Mouse (Mus musculus) forebrain, embryonic 13.5 days (tissue): ENCODE data around the gene Nptn. TPM values are rescaled to one million over a fixed set of nuclear protein-coding genes. Genes with fewer than 3 reads are reported as not detected.
"Not testable (repeated sequence)": the region's sequence is repeated elsewhere in the genome, so short reads cannot be mapped to it uniquely, and the experiment has no call there.

Experiments
- ATAC-seq: fragments of 200-750 bp; cut with Nextera tagmentation; 2 replicates; pipeline ENCODE4 v1.8.0; 2017
- H3K27ac ChIP-seq: fragments of 300-500 bp; sonication (generic); 2 replicates; pipeline ENCODE4 v1.5.1; 2015; ENCODE audit warnings: inconsistent platforms, mild to moderate bottlenecking, moderate library complexity
- H3K27me3 ChIP-seq: fragments of 300-500 bp; sonication (generic); 2 replicates; pipeline ENCODE4 v1.6.1; 2015; ENCODE audit warnings: mild to moderate bottlenecking, inconsistent platforms
- H3K36me3 ChIP-seq: fragments of 300-500 bp; sonication (generic); 2 replicates; pipeline ENCODE4 v1.6.1; 2015; ENCODE audit warnings: mild to moderate bottlenecking, inconsistent platforms; ENCODE audit not compliant: poor library complexity, severe bottlenecking
- H3K4me1 ChIP-seq: fragments of 300-500 bp; sonication (generic); 2 replicates; pipeline ENCODE4 v1.6.1; 2015; ENCODE audit warnings: inconsistent platforms
- H3K4me2 ChIP-seq: fragments of 300-500 bp; sonication (generic); 2 replicates; pipeline ENCODE4 v1.6.1; 2015; ENCODE audit warnings: inconsistent platforms, mild to moderate bottlenecking, moderate library complexity
- H3K4me3 ChIP-seq: fragments of 300-500 bp; sonication (generic); 2 replicates; pipeline ENCODE4 v1.5.1; 2015; ENCODE audit warnings: mild to moderate bottlenecking, inconsistent platforms
- H3K9ac ChIP-seq: fragments of 300-500 bp; sonication (generic); 2 replicates; pipeline ENCODE4 v1.6.1; 2015; ENCODE audit warnings: mild to moderate bottlenecking, inconsistent platforms
- H3K9me3 ChIP-seq: fragments of 300-500 bp; sonication (generic); replicated peaks from 2 replicates; pipeline ENCODE4 v1.6.1; 2016; ENCODE audit warnings: inconsistent platforms
- WGBS: fragments of 180-500 bp; shearing (Covaris S2); methylation state at CpG from one replicate; pipeline ENCODE4 v1.1.7; 2015; 5-methylcytosine and 5-hydroxymethylcytosine counted together
- polyA plus RNA-seq: library from polyadenylated mRNA; unstranded; fragments of >200 nt; fragmentation: Nextera tagmentation; extraction: Ambion mirVana; gene quantifications from 2 replicates; pipeline ENCODE4 v1.2.1, GENCODE M21; 2015

Nptn gene
- polyA plus RNA-seq, 1 experiment from 2014 or later: 79.8 TPM

DNA sequence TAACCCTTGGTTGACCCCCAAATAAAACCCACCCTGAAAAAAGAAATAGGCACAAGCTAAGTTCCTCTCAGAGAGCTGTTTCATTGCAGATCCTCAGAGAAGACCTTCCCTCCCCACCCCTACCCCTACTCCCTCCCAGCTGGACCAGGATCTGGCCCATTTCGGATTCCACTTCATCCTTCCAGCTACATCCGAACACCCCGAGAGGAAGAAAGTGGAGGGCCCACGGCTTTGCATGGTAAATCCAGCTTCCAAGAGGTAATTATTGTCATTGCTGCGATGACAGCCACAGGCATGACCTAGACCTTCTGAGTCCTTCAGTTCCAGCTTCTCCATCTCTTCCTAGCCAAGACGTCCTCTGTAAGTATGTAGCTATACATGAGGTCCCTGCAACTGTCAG, 31.1 kb upstream of the Nptn start:
- Histone ChIP-seq H3K9ac (no peak overlapping the region), H3K4me2 (no peak overlapping the region), H3K27ac (no peak overlapping the region), H3K27me3 (no peaks in the 10 kb centered on the region), H3K4me3 (no peak overlapping the region), H3K9me3 (no peaks in the 10 kb centered on the region), H3K4me1 (peaks cover 49% of the 10 kb centered on the region), H3K36me3 (no peaks in the 10 kb centered on the region)
- no peak for ATAC-seq
- WGBS: 91% methylated on average over 6 of the region's 6 CpGs

DNA sequence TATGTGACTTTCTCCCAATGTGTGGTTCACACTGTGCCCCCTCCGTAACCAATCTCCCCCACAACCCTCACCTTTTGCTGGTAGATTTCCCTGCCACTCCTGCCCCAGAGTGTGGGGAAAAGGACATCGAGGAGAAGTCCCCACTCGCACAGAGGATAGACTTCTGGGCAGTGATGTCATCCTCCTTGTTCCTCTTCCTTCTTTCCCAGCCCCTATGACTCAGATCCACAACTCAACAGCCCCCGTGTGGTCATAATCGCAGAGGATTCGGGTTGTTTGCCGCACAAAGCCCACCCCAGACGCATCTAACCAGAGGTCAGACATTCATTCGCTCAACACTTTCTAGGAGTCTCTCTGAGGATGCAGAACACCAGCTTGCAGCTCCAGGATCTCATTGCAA, 30.0 kb upstream of the Nptn start:
- 86% methylated on average over 9 of the region's 9 CpGs for WGBS
- H3K27me3 ChIP-seq: no peaks in the 10 kb centered on the region

DNA sequence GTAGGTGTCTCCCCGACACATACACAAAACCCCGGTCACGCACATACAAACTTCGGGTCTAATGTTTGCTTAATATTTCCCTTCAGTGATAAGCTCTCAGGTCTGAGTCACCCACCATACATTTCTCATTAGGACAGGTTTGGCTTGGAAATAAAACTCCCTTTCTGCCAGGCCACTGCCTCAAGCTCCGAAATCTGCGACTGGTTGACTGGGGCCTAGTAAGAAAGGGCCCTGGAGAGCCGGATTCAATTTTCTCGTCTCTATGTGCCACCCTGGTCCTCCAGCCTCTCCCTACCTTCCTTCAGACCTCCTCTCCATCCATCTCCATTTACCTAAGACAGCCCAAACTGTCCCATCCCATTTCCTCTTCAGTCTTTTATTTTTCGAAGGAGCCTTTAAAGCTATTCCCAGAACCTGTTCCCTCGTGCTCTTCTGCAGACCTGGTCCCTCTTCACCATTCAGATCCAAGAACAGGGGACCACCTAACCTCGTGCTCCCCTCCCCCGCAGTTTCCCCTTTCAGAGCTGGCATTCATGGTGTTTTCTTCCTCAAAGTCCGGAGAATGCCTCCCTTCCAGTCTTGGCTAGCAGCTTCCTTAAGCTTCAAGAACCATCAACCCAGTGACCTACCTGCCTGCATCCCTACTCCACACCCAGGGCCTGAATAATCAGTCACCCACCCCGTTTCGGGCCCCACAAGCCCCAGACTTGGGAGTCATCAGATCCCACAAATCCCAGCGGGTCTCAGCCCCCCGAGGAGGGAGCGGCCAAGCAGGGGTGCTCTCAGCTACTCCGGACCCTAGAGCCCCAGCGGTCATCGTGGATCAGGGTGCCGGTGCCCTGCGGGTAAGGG, 27.8 kb upstream of the Nptn start:
- H3K36me3 ChIP-seq: no peaks in the 10 kb centered on the region
- peak overlapping the region; percentile 99 for H3K9ac ChIP-seq
- ATAC-seq: peak; percentile 71
- H3K4me3 ChIP-seq: peak overlapping the region; percentile 89
- H3K27me3 ChIP-seq: no peaks in the 10 kb centered on the region
- peak overlapping the region; percentile 82 for H3K4me2 ChIP-seq
- H3K9me3 ChIP-seq: no peaks in the 10 kb centered on the region
- H3K27ac ChIP-seq: peak overlapping the region; percentile 96
- peaks cover 35% of the 10 kb centered on the region for H3K4me1 ChIP-seq
- 14% methylated on average over 23 of the region's 23 CpGs for WGBS

More for the DNA sequence above, 30.0 kb upstream of the Nptn start:
- no peak overlapping the region; the same call in 1 of the 2 replicates for H3K4me2 ChIP-seq
- H3K27ac ChIP-seq: no peak overlapping the region
- H3K36me3 ChIP-seq: no peaks in the 10 kb centered on the region
- peaks cover 43% of the 10 kb centered on the region for H3K4me1 ChIP-seq
- H3K4me3 ChIP-seq: no peak overlapping the region
- no peaks in the 10 kb centered on the region for H3K9me3 ChIP-seq
- no peak for ATAC-seq
- H3K9ac ChIP-seq: no peak overlapping the region

DNA sequence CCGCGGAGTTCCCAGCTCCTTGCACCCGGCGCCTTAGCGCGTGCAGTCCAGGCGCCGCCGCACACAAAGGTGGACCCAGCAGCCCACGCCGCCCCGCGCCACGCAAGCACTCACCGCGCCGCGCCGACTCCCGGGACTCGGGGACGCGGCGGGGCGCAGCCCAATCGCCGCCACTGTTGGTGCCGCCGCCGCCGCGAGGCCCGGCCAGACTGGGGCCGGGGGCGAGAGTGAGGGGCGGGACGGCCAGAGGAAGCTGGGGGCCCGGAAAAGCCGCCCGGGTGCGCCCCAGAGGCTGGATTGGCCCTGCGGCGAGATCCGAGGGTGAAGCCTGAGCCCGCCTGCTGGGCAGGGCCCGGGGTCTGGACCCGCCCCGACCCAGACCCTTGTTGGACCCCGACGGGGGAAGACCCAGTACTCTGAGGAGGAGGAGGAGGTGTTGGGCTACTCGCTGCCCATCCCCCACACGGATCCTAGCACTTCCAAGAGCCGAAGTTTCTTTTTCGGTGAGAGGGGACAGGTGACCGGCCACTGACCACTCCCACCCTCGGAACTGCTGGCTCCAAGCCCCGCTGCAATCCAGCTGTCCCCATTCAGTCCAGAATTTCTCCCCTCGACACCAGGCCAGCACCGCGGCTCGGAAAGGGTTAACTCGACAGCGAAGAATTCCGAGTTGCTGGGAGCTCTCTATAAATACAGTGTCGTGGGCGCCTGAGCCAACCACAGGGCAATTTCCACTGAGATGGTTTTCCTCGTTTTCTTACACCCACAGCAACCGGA, 26.9 kb upstream of the Nptn start, which contains the start of gene Cd276:
Gene Cd276, minus strand, starts transcription at position 530 of the 777 bp plus-strand sequence.
- 0% methylated on average over 51 of the region's 68 CpGs for WGBS
- H3K27ac ChIP-seq: peak within 1 kb of the TSS; percentile 96

DNA sequence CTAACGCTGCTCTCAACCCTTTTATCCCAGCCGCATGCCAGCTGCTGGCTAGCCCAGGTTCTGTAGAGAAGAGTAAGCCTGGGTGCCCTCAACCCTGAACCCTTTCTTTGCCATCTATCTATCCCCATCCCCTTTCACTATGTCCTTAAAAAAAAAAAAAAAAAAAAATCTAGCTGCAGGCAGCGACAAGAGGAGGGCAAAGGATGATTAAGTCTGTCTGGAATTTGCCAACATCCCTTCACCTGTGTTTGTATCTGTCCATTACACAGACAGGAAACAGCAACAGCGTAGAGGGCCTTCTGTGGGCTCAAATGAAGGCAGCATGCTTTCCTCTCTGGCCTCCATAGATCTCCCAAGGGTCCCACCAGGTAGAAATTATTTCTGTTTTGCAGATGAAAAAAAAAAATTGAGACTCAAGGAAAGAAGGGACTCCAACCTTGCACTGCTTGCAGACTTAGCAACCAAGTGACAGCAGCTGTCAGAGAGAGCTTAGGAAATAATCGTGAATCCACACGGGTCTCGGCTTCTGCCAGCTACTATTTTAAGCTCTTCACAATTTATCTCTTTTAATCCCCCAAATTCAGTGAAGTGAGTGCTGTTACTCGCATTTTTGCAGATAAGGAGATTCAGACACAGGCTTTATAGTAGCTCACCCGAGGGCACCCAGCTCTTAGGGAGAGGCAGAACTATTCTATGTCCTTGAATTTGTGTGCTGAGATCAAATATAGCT, 26.2 kb upstream of the Nptn start:
- Histone ChIP-seq H3K9me3 (no peaks in the 10 kb centered on the region), H3K4me2 (peak overlapping the region; percentile 82), H3K27me3 (no peaks in the 10 kb centered on the region), H3K4me3 (peak overlapping the region; percentile 89), H3K9ac (peak overlapping the region; percentile 99), H3K27ac (peak overlapping the region; percentile 96), H3K4me1 (peaks cover 31% of the 10 kb centered on the region), H3K36me3 (no peaks in the 10 kb centered on the region)
- 22% methylated on average over 9 of the region's 9 CpGs for WGBS
- ATAC-seq: no peak

More for the DNA sequence above, 26.9 kb upstream of the Nptn start, which contains the start of gene Cd276:
- no peaks in the 10 kb centered on the region for H3K27me3 ChIP-seq
- H3K4me1 ChIP-seq: peaks cover 31% of the 10 kb centered on the region
- peak; percentile 79 for ATAC-seq
- no peaks in the 10 kb centered on the region for H3K36me3 ChIP-seq
- H3K9me3 ChIP-seq: no peaks in the 10 kb centered on the region
- H3K4me2 ChIP-seq: peak within 1 kb of the TSS; percentile 82
- H3K9ac ChIP-seq: peak within 1 kb of the TSS; percentile 99
- H3K4me3 ChIP-seq: peak within 1 kb of the TSS; percentile 89

DNA sequence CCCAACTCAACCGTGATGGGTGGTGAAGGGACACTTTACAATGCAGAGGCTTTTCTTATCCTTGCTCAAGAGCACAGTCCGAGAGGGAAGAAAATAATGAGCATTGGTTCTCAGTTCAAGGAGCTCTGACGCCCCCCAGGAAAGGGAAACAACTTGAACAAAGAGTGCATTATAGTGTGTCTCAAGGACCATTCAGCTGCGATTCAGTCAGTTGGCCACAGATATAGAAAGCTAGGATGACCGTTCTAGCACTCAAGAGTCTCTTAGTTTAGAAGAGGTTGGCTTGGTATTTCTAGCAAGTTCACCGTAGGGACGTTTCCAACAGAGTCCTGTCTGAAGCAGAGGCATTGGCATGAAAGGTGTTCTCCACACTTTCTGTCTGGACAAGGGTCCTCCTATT, 25.4 kb upstream of the Nptn start:
- Histone ChIP-seq H3K4me3 (no peak overlapping the region), H3K9ac (no peak overlapping the region), H3K4me2 (no peak overlapping the region), H3K9me3 (no peaks in the 10 kb centered on the region), H3K27ac (no peak overlapping the region), H3K36me3 (no peaks in the 10 kb centered on the region), H3K27me3 (no peaks in the 10 kb centered on the region), H3K4me1 (peaks cover 27% of the 10 kb centered on the region)
- no peak for ATAC-seq
- WGBS: 42% methylated on average over 7 of the region's 7 CpGs

DNA sequence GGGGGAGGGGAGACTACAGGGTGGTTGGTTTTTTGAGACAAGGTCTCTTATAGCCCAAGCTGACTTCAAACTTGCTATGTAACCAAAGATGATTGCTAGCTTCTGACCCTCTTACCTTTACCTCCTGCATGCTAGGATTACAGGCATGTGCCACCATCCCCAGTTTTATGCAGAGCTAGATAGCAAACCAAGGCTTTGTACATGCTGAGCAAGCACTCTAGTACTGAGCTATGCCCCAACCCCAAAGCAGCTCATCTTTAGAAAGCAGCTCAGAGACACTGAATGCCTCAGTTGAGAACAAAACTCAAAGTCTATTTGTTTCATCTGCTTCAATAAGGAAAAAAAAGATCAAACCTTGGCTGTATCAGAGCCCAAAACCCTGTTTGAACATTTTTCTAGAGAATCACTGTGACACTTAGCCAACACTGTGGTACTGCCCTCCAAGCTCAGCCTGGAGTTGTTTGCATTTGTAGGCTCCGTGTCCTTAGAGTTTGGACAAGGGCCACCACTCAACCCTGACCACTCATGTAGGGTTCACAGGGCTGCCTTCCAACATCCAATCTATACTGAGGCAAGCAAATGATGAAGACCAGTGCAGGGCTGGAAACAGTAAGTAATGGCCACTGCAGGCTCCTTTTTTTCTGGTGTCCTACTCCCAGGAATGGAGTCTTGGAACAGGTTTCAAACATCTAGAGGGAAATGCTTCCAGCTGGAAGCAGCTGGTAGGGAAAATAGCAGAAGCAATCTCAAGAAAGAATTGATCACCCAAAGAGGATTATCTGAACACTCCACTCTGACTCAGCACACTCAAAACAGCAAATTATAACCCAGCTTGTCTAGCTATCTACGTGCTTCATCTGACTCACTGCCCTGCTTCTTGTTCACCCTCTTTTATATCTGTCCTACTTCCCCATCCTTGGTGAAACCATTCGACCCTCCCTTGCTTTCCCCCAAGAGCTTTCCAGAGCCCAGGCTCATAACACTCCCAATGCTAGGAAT, 24.3 kb upstream of the Nptn start:
- ATAC-seq: no peak
- Histone ChIP-seq H3K36me3 (no peaks in the 10 kb centered on the region), H3K4me3 (no peak overlapping the region), H3K4me2 (no peak overlapping the region), H3K9me3 (no peaks in the 10 kb centered on the region), H3K27me3 (no peaks in the 10 kb centered on the region), H3K9ac (no peak overlapping the region), H3K27ac (no peak overlapping the region), H3K4me1 (peaks cover 27% of the 10 kb centered on the region)
- WGBS: 78% methylated on average over 3 of the region's 3 CpGs

DNA sequence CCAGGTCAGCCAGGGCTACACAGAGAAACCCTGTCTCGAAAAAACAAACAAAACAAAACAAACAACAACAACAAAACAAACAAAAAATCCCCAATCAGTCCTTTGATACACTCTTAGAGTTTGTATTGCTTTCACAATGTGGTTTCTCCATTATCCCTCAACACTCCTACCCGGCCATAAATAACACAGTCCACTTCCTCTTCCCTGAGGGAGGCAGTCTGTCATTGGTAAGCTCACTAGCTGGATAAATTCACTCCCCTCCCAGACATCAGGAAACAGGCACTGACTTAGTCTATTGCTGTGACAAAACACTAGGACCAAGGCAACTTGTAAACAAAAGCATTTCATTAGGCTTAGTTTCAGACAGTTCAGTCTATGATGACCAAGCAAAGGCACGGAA, 21.8 kb upstream of the Nptn start:
- Histone ChIP-seq H3K4me1 (peaks cover 10% of the 10 kb centered on the region), H3K4me3 (no peak overlapping the region), H3K4me2 (no peak overlapping the region), H3K27me3 (no peaks in the 10 kb centered on the region), H3K9ac (no peak overlapping the region), H3K9me3 (no peaks in the 10 kb centered on the region), H3K27ac (no peak overlapping the region), H3K36me3 (no peaks in the 10 kb centered on the region)
- ATAC-seq: no peak
- WGBS: 70% methylated on average over 3 of the region's 3 CpGs

DNA sequence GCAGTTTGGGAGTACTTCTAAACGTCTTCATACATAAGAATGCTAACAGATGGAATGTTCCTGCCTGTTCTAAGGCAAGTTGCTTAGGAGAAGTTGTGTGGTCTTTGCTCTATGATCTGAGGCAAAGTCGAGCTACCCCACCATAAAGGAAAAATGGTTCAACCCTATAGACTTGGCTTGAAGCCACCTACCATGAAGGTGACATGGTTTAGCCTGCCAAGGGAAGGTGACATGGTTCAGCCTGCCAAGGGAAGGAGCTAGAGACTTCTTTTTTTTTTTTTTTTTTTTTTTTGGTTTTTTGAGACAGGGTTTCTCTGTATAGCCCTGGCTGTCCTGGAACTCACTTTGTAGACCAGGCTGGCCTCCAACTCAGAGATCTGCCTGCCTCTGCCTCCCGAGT, 16.1 kb upstream of the Nptn start:
- H3K27ac ChIP-seq, H3K4me3 ChIP-seq, H3K27me3 ChIP-seq, H3K9me3 ChIP-seq, H3K36me3 ChIP-seq, H3K4me1 ChIP-seq, H3K9ac ChIP-seq, H3K4me2 ChIP-seq, ATAC-seq: not testable (repeated sequence)
- WGBS: 76% methylated on average over 3 of the region's 3 CpGs

DNA sequence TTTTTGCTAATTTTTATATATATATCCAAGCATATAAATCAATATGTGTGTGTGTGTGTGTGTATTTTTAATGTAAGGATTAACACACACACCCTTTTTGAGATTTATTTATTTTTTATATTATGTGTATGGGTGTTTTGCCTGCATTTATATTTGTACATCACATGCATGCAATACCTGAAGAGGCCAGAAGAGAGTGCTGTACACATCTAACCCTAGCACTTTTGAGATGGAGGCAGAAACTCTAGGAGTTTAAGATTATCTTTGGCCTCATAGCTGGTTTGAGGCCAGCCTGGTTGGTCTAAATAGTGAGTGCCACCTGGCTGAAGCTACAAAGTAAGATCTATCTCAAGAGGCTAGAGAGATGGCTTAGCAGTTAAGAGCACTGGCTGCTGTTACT, 14.4 kb upstream of the Nptn start:
- ATAC-seq: no peak
- no peak overlapping the region for H3K9ac ChIP-seq
- no peaks in the 10 kb centered on the region for H3K9me3 ChIP-seq
- H3K4me3 ChIP-seq: no peak overlapping the region
- no peaks in the 10 kb centered on the region for H3K36me3 ChIP-seq
- no peak overlapping the region for H3K4me2 ChIP-seq
- H3K4me1 ChIP-seq: no peaks in the 10 kb centered on the region
- no peaks in the 10 kb centered on the region for H3K27me3 ChIP-seq
- no peak overlapping the region for H3K27ac ChIP-seq

DNA sequence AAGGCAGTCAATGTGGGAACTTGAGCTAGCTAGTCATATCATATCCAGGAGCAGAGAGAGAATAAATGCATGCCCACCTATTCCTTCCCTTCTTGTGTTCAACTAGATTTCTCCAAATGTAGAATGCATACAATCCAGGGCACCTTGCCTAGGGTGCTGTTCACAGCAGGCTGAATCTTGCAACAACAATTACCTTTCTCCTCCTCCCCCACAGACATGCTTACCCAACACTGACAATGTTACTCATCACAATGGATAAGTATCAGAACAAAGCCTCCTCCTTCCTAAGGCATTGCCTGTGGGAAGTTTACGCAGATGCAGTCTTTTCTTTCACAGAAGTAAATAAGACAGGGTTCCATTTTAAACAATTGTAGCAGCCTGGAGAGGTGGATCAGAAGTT, 11.0 kb upstream of the Nptn start:
- no peaks in the 10 kb centered on the region for H3K9me3 ChIP-seq
- no peak overlapping the region for H3K27ac ChIP-seq
- WGBS: 91% methylated on average over 1 of the region's 1 CpGs
- ATAC-seq: no peak
- no peak overlapping the region for H3K9ac ChIP-seq
- H3K4me3 ChIP-seq: no peak overlapping the region
- no peaks in the 10 kb centered on the region for H3K4me1 ChIP-seq
- H3K27me3 ChIP-seq: no peaks in the 10 kb centered on the region
- H3K4me2 ChIP-seq: no peak overlapping the region
- no peaks in the 10 kb centered on the region for H3K36me3 ChIP-seq
